Mouse (Mus musculus): ENCODE measurements around the gene Arid1b.

DNA sequence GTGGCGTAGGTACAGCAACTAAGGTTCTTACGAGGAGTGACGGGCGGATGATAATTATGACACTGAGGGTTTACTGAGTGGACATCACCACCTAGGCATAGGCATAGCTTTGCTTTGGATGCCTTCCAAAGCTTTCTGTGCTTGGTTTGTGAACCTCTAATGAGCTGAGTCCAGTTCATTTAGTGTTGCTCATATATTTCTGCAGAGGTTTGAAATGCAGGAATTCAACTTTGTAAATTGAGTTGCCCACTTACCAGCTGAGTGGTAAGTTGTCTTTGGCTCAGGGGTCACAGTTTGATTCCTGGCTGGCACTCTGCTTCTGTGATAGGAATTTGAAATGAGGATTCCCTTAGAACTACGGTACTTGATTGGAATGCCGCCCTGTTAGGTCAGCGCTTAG lies 49.7 kb downstream of the Arid1b start:
- TF ChIP-seq CTCF (IDR thresholded peaks at IDR 0.05; ENCODE audit: control insufficient read depth, insufficient read depth, insufficient read length), result no peak
- TF ChIP-seq CEBPB (IDR thresholded peaks at IDR 0.05; ENCODE audit: low read depth), result no peak
- TF ChIP-seq MAX (IDR thresholded peaks at IDR 0.05), result no peak
- TF ChIP-seq FOSL1 (IDR thresholded peaks at IDR 0.05; ENCODE audit: insufficient read depth, low read length, poor library complexity, severe bottlenecking), result no peak
- no peak for TF ChIP-seq MYOD1 (IDR thresholded peaks at IDR 0.05; ENCODE audit: control insufficient read depth, insufficient read length, low read depth)
- TF ChIP-seq USF1 (IDR thresholded peaks at IDR 0.05; ENCODE audit: low read depth), result no peak
